Mouse (Mus musculus): Measurements from ENCODE around the gene Ptgds. TPM values are rescaled to one million over a fixed set of nuclear protein-coding genes. Genes with fewer than 3 reads are reported as not detected.

Ptgds gene
- polyA plus RNA-seq, 1 experiment from 2014 or later, result 6.1 TPM

- H3K4me2 ChIP-seq (ENCODE audit: low read depth, low read length), result no peak overlapping the region
- ATAC-seq (ENCODE audit: insufficient read depth, low FRiP score), result no peak
Measured at GRCm38 (mm10) chr2:25434292-25434691, 35.6 kb downstream of the Ptgds start.

GRCm38 (mm10) chr2:25433101-25433500 lies 36.7 kb downstream of the Ptgds start:
- no peaks in the 10 kb centered on the region for H3K4me1 ChIP-seq (ENCODE audit: control insufficient read depth, insufficient read depth, low read length)
- ATAC-seq (ENCODE audit: insufficient read depth, low FRiP score), result no peak
- 83% methylated on average over 17 of the region's 17 CpGs for WGBS
- no peak overlapping the region for H3K27ac ChIP-seq (ENCODE audit: low read length)
- H3K36me3 ChIP-seq (ENCODE audit: control insufficient read depth, insufficient read depth, low read length), result no peaks in the 10 kb centered on the region
- H3K4me3 ChIP-seq (replicated peaks; ENCODE audit: low read length), result no peak overlapping the region
- 0 out of 2 replicates have a peak, but pooled peaks cover 3% of the 10 kb centered on the region for H3K27me3 ChIP-seq (ENCODE audit: control insufficient read depth, insufficient read depth, low read length)
- no peaks in the 10 kb centered on the region for H3K9me3 ChIP-seq (replicated peaks; ENCODE audit: control insufficient read depth, low read length)
- H3K4me2 ChIP-seq (ENCODE audit: low read depth, low read length), result no peak overlapping the region
- no peak overlapping the region for H3K9ac ChIP-seq (ENCODE audit: low read length)

More at GRCm38 (mm10) chr2:25434292-25434691, 35.6 kb downstream of the Ptgds start:
- Histone ChIP-seq H3K9ac (ENCODE audit: low read length) (no peak overlapping the region), H3K4me1 (ENCODE audit: control insufficient read depth, insufficient read depth, low read length) (no peaks in the 10 kb centered on the region), H3K9me3 (replicated peaks; ENCODE audit: control insufficient read depth, low read length) (no peaks in the 10 kb centered on the region), H3K4me3 (replicated peaks; ENCODE audit: low read length) (no peak overlapping the region), H3K27ac (ENCODE audit: low read length) (no peak overlapping the region), H3K36me3 (ENCODE audit: control insufficient read depth, insufficient read depth, low read length) (no peaks in the 10 kb centered on the region), H3K27me3 (ENCODE audit: control insufficient read depth, insufficient read depth, low read length) (0 out of 2 replicates have a peak, but pooled peaks cover 3% of the 10 kb centered on the region)
- 87% methylated on average over 8 of the region's 8 CpGs for WGBS

GRCm38 (mm10) chr2:25432326-25433098 lies 37.3 kb downstream of the Ptgds start:
- Histone ChIP-seq H3K4me3 (replicated peaks; ENCODE audit: low read length) (no peak overlapping the region), H3K27ac (ENCODE audit: low read length) (no peak overlapping the region), H3K27me3 (ENCODE audit: control insufficient read depth, insufficient read depth, low read length) (0 out of 2 replicates have a peak, but pooled peaks cover 3% of the 10 kb centered on the region), H3K9ac (ENCODE audit: low read length) (no peak overlapping the region), H3K4me1 (ENCODE audit: control insufficient read depth, insufficient read depth, low read length) (no peaks in the 10 kb centered on the region), H3K36me3 (ENCODE audit: control insufficient read depth, insufficient read depth, low read length) (no peaks in the 10 kb centered on the region), H3K9me3 (replicated peaks; ENCODE audit: control insufficient read depth, low read length) (no peaks in the 10 kb centered on the region), H3K4me2 (ENCODE audit: low read depth, low read length) (no peak overlapping the region)
- ATAC-seq (ENCODE audit: insufficient read depth, low FRiP score), result no peak
- 79% methylated on average over 11 of the region's 11 CpGs for WGBS

GRCm38 (mm10) chr2:25431308-25431855 lies 38.5 kb downstream of the Ptgds start:
- Histone ChIP-seq H3K27ac (ENCODE audit: low read length) (no peak overlapping the region), H3K4me1 (ENCODE audit: control insufficient read depth, insufficient read depth, low read length) (no peaks in the 10 kb centered on the region), H3K4me2 (ENCODE audit: low read depth, low read length) (no peak overlapping the region), H3K4me3 (replicated peaks; ENCODE audit: low read length) (no peak overlapping the region), H3K9me3 (replicated peaks; ENCODE audit: control insufficient read depth, low read length) (no peaks in the 10 kb centered on the region), H3K9ac (ENCODE audit: low read length) (0 out of 2 replicates have a peak overlapping the region, but pooled peaks have one; percentile 26), H3K27me3 (ENCODE audit: control insufficient read depth, insufficient read depth, low read length) (0 out of 2 replicates have a peak, but pooled peaks cover 3% of the 10 kb centered on the region), H3K36me3 (ENCODE audit: control insufficient read depth, insufficient read depth, low read length) (no peaks in the 10 kb centered on the region)
- ATAC-seq (ENCODE audit: insufficient read depth, low FRiP score), result no peak
- 77% methylated on average over 6 of the region's 6 CpGs for WGBS

GRCm38 (mm10) chr2:25430395-25431233 lies 39.2 kb downstream of the Ptgds start:
- Histone ChIP-seq H3K4me3 (replicated peaks; ENCODE audit: low read length) (no peak overlapping the region), H3K4me2 (ENCODE audit: low read depth, low read length) (no peak overlapping the region), H3K36me3 (ENCODE audit: control insufficient read depth, insufficient read depth, low read length) (no peaks in the 10 kb centered on the region), H3K27ac (ENCODE audit: low read length) (no peak overlapping the region), H3K4me1 (ENCODE audit: control insufficient read depth, insufficient read depth, low read length) (no peaks in the 10 kb centered on the region), H3K9ac (ENCODE audit: low read length) (0 out of 2 replicates have a peak overlapping the region, but pooled peaks have one; percentile 26), H3K9me3 (replicated peaks; ENCODE audit: control insufficient read depth, low read length) (no peaks in the 10 kb centered on the region), H3K27me3 (ENCODE audit: control insufficient read depth, insufficient read depth, low read length) (peaks cover 8% of the 10 kb centered on the region; the same call in 1 of the 2 replicates)
- ATAC-seq (ENCODE audit: insufficient read depth, low FRiP score), result no peak
- 74% methylated on average over 17 of the region's 17 CpGs for WGBS

GRCm38 (mm10) chr2:25429435-25430180 lies 40.2 kb downstream of the Ptgds start:
- Histone ChIP-seq H3K27me3 (ENCODE audit: control insufficient read depth, insufficient read depth, low read length) (peaks cover 17% of the 10 kb centered on the region), H3K9ac (ENCODE audit: low read length) (peak overlapping the region; percentile 81; the same call in 1 of the 2 replicates), H3K36me3 (ENCODE audit: control insufficient read depth, insufficient read depth, low read length) (no peaks in the 10 kb centered on the region), H3K4me1 (ENCODE audit: control insufficient read depth, insufficient read depth, low read length) (no peaks in the 10 kb centered on the region), H3K4me3 (replicated peaks; ENCODE audit: low read length) (peak overlapping the region; percentile 74; the same call in 1 of the 2 replicates), H3K4me2 (ENCODE audit: low read depth, low read length) (peak overlapping the region; percentile 92), H3K9me3 (replicated peaks; ENCODE audit: control insufficient read depth, low read length) (no peaks in the 10 kb centered on the region), H3K27ac (ENCODE audit: low read length) (no peak overlapping the region)
- 77% methylated on average over 5 of the region's 5 CpGs for whole genome bisulfite sequencing
- ATAC-seq (ENCODE audit: insufficient read depth, low FRiP score), result no peak

GRCm38 (mm10) chr2:25428442-25429236 lies 41.2 kb downstream of the Ptgds start, which contains the start of gene Abca2:
TSS of gene Abca2 (plus strand) at chr2:25428703.
- Histone ChIP-seq H3K27ac (ENCODE audit: low read length) (no peak within 1 kb of the TSS), H3K4me3 (replicated peaks; ENCODE audit: low read length) (peak within 1 kb of the TSS; percentile 74), H3K4me1 (ENCODE audit: control insufficient read depth, insufficient read depth, low read length) (no peaks in the 10 kb centered on the region), H3K4me2 (ENCODE audit: low read depth, low read length) (peak within 1 kb of the TSS; percentile 92), H3K36me3 (ENCODE audit: control insufficient read depth, insufficient read depth, low read length) (no peaks in the 10 kb centered on the region), H3K27me3 (ENCODE audit: control insufficient read depth, insufficient read depth, low read length) (peaks cover 21% of the 10 kb centered on the region), H3K9me3 (replicated peaks; ENCODE audit: control insufficient read depth, low read length) (no peaks in the 10 kb centered on the region), H3K9ac (ENCODE audit: low read length) (peak within 1 kb of the TSS; percentile 81)
- WGBS, result under 1% methylated on average over 84 of the region's 89 CpGs
- ATAC-seq (ENCODE audit: insufficient read depth, low FRiP score), result peak; percentile 90

GRCm38 (mm10) chr2:25427256-25427655 lies 42.6 kb downstream of the Ptgds start:
- no peak overlapping the region for H3K4me3 ChIP-seq (replicated peaks; ENCODE audit: low read length)
- no peaks in the 10 kb centered on the region for H3K4me1 ChIP-seq (ENCODE audit: control insufficient read depth, insufficient read depth, low read length)
- H3K27me3 ChIP-seq (ENCODE audit: control insufficient read depth, insufficient read depth, low read length), result peaks cover 21% of the 10 kb centered on the region
- no peak overlapping the region for H3K4me2 ChIP-seq (ENCODE audit: low read depth, low read length)
- no peak overlapping the region for H3K27ac ChIP-seq (ENCODE audit: low read length)
- H3K9ac ChIP-seq (ENCODE audit: low read length), result no peak overlapping the region
- 87% methylated on average over 5 of the region's 5 CpGs for WGBS
- no peak for ATAC-seq (ENCODE audit: insufficient read depth, low FRiP score)
- no peaks in the 10 kb centered on the region for H3K9me3 ChIP-seq (replicated peaks; ENCODE audit: control insufficient read depth, low read length)
- no peaks in the 10 kb centered on the region for H3K36me3 ChIP-seq (ENCODE audit: control insufficient read depth, insufficient read depth, low read length)
